Mouse (Mus musculus): ENCODE results near the gene Mrpl52. TPM values are rescaled to one million over a fixed set of nuclear protein-coding genes. Genes with fewer than 3 reads are reported as not detected.

The Mrpl52 gene
- polyA plus RNA-seq, 1 experiment from 2014 or later, result 280 TPM

- Histone ChIP-seq H3K9me3 (ENCODE audit: control insufficient read depth, low read length) (no peaks in the 10 kb centered on the region), H3K4me1 (ENCODE audit: control insufficient read depth, insufficient read depth, low read length) (no peaks in the 10 kb centered on the region), H3K27me3 (ENCODE audit: control insufficient read depth, insufficient read depth, low read length) (no peaks in the 10 kb centered on the region), H3K4me3 (ENCODE audit: low read depth, low read length) (no peak overlapping the region), H3K4me2 (ENCODE audit: low read depth, low read length) (no peak overlapping the region), H3K9ac (replicated peaks; ENCODE audit: low read depth, low read length) (no peak overlapping the region), H3K36me3 (ENCODE audit: control insufficient read depth, insufficient read depth, low read length) (no peaks in the 10 kb centered on the region), H3K27ac (ENCODE audit: low read depth, low read length) (no peak overlapping the region)
- no peak for ATAC-seq (ENCODE audit: low read depth)
- 88% methylated on average over 25 of the region's 25 CpGs for WGBS
Measured at GRCm38 (mm10) chr14:54408336-54409056, 18.2 kb upstream of the Mrpl52 start.

- Histone ChIP-seq H3K9me3 (ENCODE audit: control insufficient read depth, low read length) (no peaks in the 10 kb centered on the region), H3K36me3 (ENCODE audit: control insufficient read depth, insufficient read depth, low read length) (no peaks in the 10 kb centered on the region), H3K9ac (replicated peaks; ENCODE audit: low read depth, low read length) (no peak overlapping the region), H3K27me3 (ENCODE audit: control insufficient read depth, insufficient read depth, low read length) (no peaks in the 10 kb centered on the region), H3K27ac (ENCODE audit: low read depth, low read length) (no peak overlapping the region), H3K4me3 (ENCODE audit: low read depth, low read length) (no peak overlapping the region), H3K4me1 (ENCODE audit: control insufficient read depth, insufficient read depth, low read length) (no peaks in the 10 kb centered on the region), H3K4me2 (ENCODE audit: low read depth, low read length) (no peak overlapping the region)
- no peak for ATAC-seq (ENCODE audit: low read depth)
- 74% methylated on average over 7 of the region's 7 CpGs for WGBS
Measured at GRCm38 (mm10) chr14:54409057-54409645, 17.6 kb upstream of the Mrpl52 start.

GRCm38 (mm10) chr14:54409980-54410810 is 16.5 kb upstream of the Mrpl52 start:
- 42% methylated on average over 17 of the region's 17 CpGs for WGBS
- Histone ChIP-seq H3K9ac (replicated peaks; ENCODE audit: low read depth, low read length) (no peak overlapping the region; the same call in 1 of the 2 replicates), H3K9me3 (ENCODE audit: control insufficient read depth, low read length) (no peaks in the 10 kb centered on the region), H3K4me3 (ENCODE audit: low read depth, low read length) (no peak overlapping the region), H3K27ac (ENCODE audit: low read depth, low read length) (peak overlapping the region; percentile 39; the same call in 1 of the 2 replicates), H3K27me3 (ENCODE audit: control insufficient read depth, insufficient read depth, low read length) (no peaks in the 10 kb centered on the region), H3K4me1 (ENCODE audit: control insufficient read depth, insufficient read depth, low read length) (no peaks in the 10 kb centered on the region), H3K36me3 (ENCODE audit: control insufficient read depth, insufficient read depth, low read length) (no peaks in the 10 kb centered on the region), H3K4me2 (ENCODE audit: low read depth, low read length) (no peak overlapping the region)
- ATAC-seq (ENCODE audit: low read depth), result no peak

GRCm38 (mm10) chr14:54412000-54412576 is 14.6 kb upstream of the Mrpl52 start:
- H3K9ac ChIP-seq (replicated peaks; ENCODE audit: low read depth, low read length), result no peak overlapping the region
- H3K4me2 ChIP-seq (ENCODE audit: low read depth, low read length), result no peak overlapping the region
- no peak overlapping the region for H3K27ac ChIP-seq (ENCODE audit: low read depth, low read length)
- no peaks in the 10 kb centered on the region for H3K27me3 ChIP-seq (ENCODE audit: control insufficient read depth, insufficient read depth, low read length)
- H3K9me3 ChIP-seq (ENCODE audit: control insufficient read depth, low read length), result no peaks in the 10 kb centered on the region
- H3K36me3 ChIP-seq (ENCODE audit: control insufficient read depth, insufficient read depth, low read length), result no peaks in the 10 kb centered on the region
- no peaks in the 10 kb centered on the region for H3K4me1 ChIP-seq (ENCODE audit: control insufficient read depth, insufficient read depth, low read length)
- WGBS, result 45% methylated on average over 9 of the region's 9 CpGs
- H3K4me3 ChIP-seq (ENCODE audit: low read depth, low read length), result no peak overlapping the region
- ATAC-seq (ENCODE audit: low read depth), result no peak

- Histone ChIP-seq H3K36me3 (ENCODE audit: control insufficient read depth, insufficient read depth, low read length) (no peaks in the 10 kb centered on the region), H3K4me1 (ENCODE audit: control insufficient read depth, insufficient read depth, low read length) (no peaks in the 10 kb centered on the region), H3K4me2 (ENCODE audit: low read depth, low read length) (no peak overlapping the region), H3K27ac (ENCODE audit: low read depth, low read length) (no peak overlapping the region), H3K27me3 (ENCODE audit: control insufficient read depth, insufficient read depth, low read length) (no peaks in the 10 kb centered on the region), H3K9ac (replicated peaks; ENCODE audit: low read depth, low read length) (no peak overlapping the region), H3K9me3 (ENCODE audit: control insufficient read depth, low read length) (no peaks in the 10 kb centered on the region), H3K4me3 (ENCODE audit: low read depth, low read length) (no peak overlapping the region)
- no peak for ATAC-seq (ENCODE audit: low read depth)
- WGBS, result 53% methylated on average over 2 of the region's 2 CpGs
Measured at GRCm38 (mm10) chr14:54412629-54413170, 14.0 kb upstream of the Mrpl52 start.

GRCm38 (mm10) chr14:54413877-54414700 is 12.6 kb upstream of the Mrpl52 start:
- no peak overlapping the region for H3K27ac ChIP-seq (ENCODE audit: low read depth, low read length)
- H3K4me3 ChIP-seq (ENCODE audit: low read depth, low read length), result no peak overlapping the region
- H3K9me3 ChIP-seq (ENCODE audit: control insufficient read depth, low read length), result no peaks in the 10 kb centered on the region
- 13% methylated on average over 16 of the region's 18 CpGs for WGBS
- H3K36me3 ChIP-seq (ENCODE audit: control insufficient read depth, insufficient read depth, low read length), result no peaks in the 10 kb centered on the region
- 0 out of 2 replicates have a peak overlapping the region, but pooled peaks have one; percentile 1 for H3K4me2 ChIP-seq (ENCODE audit: low read depth, low read length)
- no peak overlapping the region for H3K9ac ChIP-seq (replicated peaks; ENCODE audit: low read depth, low read length)
- H3K27me3 ChIP-seq (ENCODE audit: control insufficient read depth, insufficient read depth, low read length), result no peaks in the 10 kb centered on the region
- no peaks in the 10 kb centered on the region for H3K4me1 ChIP-seq (ENCODE audit: control insufficient read depth, insufficient read depth, low read length)
- no peak for ATAC-seq (ENCODE audit: low read depth)

- H3K27ac ChIP-seq (ENCODE audit: low read depth, low read length), result no peak overlapping the region
- ATAC-seq (ENCODE audit: low read depth), result no peak
- H3K9ac ChIP-seq (replicated peaks; ENCODE audit: low read depth, low read length), result no peak overlapping the region
- H3K36me3 ChIP-seq (ENCODE audit: control insufficient read depth, insufficient read depth, low read length), result no peaks in the 10 kb centered on the region
- no peaks in the 10 kb centered on the region for H3K27me3 ChIP-seq (ENCODE audit: control insufficient read depth, insufficient read depth, low read length)
- no peak overlapping the region for H3K4me3 ChIP-seq (ENCODE audit: low read depth, low read length)
- WGBS, result 12% methylated on average over 13 of the region's 13 CpGs
- no peaks in the 10 kb centered on the region for H3K9me3 ChIP-seq (ENCODE audit: control insufficient read depth, low read length)
- H3K4me2 ChIP-seq (ENCODE audit: low read depth, low read length), result no peak overlapping the region
- no peaks in the 10 kb centered on the region for H3K4me1 ChIP-seq (ENCODE audit: control insufficient read depth, insufficient read depth, low read length)
Measured at GRCm38 (mm10) chr14:54415241-54416020, 11.3 kb upstream of the Mrpl52 start.

Measured in neural tube, embryonic 14.5 days (tissue).